Mouse (Mus musculus): ENCODE results near the gene Ist1. TPM values are rescaled to one million over a fixed set of nuclear protein-coding genes. Genes with fewer than 3 reads are reported as not detected.
A peak's percentile ranks its signal among the peaks of the same experiment; 100 is the strongest.

Ist1 gene
- total RNA-seq, 4 experiments from 2014 or later, result 71.8 to 75.1 (median 72.0) TPM

DNA sequence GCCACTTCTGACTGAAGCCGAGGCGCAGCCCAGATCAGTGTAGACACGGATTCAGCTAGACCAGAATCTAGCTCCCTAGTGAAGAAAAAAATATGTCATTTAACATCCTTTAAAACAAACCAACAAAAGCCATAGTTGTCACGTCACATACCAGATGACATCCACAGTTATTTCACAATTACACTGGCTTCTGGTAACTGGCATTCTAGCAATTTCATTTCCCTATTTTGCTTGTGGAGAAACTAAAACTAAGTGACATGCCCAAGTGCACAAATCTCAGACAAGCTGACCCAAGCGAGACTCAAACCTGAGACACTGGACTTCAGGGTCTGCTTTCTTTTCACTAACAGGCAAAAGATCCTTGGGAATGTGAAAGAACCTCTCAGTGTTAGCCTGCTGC lies 10.9 kb downstream of the Ist1 start:
- DNase-seq (ENCODE audit: low spot score in 2 of 2), result no peak

DNA sequence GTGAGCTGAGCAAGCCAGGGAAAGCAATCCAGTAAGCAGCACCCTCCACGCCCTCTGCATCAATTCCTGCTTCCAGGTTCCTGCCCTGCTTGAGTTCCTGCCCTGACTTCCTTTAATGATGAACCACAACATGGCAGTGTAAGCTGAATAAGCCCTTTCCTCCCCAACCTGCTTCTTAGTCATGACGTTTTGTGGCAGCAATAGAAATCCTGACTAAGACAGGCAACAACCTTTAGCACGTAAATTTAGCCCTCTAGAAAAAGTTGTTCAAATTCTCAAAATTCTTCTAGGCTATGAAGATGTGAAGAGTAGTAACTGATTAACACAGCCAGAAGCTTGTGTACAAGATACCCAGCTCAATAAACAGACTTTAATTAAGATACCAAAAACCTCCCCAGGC lies 11.5 kb downstream of the Ist1 start:
- DNase-seq (ENCODE audit: low spot score in 2 of 2), result no peak

DNA sequence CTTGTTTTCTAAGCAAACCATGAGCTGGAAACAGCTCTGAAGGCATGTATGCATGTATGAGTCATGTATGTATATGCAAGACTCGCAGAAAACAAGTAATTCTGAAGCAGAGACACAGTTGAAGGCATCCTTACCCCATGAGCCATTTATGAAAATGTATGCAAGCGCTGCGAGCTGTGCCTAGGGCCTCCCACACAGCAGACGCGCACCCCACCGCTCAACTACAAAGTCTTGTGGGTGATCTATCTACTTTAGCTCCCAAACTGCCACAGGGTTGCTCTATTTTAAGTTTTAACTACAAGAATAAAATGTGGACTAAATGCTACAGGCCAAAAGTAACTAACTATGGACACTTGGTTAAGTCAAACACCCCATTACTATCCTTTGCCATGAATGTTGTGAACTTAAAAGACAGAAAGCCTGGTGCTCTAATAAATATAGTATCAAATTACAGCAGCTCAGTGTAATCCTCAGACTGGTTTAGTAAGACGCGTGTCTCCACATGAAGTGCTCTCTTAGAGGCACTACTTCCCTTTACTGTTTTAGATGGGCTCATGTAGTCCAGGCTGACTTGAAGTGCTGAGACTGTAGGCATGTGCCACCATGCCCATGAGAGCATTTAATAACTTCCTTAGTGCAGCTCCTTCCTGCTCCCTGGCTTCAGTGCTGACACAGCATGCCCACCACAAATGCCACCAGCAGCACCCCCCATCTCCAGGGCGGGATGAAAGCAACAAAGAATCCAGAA lies 17.0 kb downstream of the Ist1 start:
- peak in 1 of 2 experiments; percentile 59 for DNase-seq (ENCODE audit: low spot score in 2 of 2)

DNA sequence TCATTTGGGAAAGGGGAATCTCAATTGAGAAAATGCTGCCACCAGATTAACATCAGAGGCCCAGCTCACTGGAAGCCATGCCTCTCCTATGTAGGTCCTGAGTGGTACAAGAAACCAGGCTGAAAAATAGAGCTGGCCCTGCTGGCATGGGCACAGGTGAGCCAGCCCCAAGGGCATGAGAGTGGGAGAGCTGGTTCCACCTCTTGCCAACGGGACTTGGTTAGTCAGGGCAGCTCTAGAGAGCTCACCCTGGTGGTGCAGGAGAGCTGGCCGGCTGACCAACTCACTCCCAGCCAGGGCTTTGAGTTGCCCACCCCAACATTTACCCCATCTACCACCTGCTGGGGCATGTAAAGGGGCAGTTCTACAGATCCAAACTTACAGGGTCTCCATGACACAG lies 19.5 kb downstream of the Ist1 start:
- DNase-seq (ENCODE audit: low spot score in 2 of 2), result no peak

DNA sequence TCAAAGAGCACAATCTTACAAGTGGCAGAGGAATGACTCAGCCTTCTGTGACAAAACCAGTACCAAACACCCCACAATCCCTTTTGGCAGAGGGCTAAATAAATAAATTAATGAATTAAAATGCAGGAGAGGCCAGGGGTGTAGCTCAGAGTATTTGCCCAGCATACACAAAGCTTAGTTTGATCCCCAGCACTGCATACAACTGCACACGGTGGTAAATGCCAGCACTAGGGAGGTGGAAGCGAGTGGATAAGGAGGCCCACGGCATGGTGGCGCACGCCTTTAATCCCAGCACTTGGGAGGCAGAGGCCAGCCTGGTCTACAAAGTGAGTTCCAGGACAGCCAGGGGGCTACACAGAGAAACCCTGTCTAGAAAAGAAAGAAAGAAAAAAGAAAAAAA lies 20.4 kb downstream of the Ist1 start:
- no peak for DNase-seq (ENCODE audit: low spot score in 2 of 2)

DNA sequence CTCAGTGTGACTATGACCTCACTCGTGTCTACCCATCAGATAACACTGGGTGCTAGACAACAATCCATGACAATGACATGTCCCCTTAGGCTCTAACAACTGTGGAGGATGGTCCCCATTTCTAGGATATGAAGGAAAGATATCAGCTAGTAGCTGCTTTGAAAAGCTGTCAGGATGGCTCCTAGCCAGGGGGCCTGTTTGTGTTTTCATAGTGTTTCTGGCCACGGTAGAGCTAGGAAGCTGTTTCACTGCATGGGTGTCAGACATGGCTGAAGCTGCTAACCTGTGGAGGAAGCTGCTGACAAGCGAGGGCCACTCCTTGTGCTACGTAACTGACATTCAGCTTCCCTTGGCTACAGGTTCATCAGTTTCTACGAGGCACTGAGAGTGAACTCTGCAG lies 26.4 kb downstream of the Ist1 start:
- no peak for DNase-seq (ENCODE audit: low spot score in 2 of 2)

DNA sequence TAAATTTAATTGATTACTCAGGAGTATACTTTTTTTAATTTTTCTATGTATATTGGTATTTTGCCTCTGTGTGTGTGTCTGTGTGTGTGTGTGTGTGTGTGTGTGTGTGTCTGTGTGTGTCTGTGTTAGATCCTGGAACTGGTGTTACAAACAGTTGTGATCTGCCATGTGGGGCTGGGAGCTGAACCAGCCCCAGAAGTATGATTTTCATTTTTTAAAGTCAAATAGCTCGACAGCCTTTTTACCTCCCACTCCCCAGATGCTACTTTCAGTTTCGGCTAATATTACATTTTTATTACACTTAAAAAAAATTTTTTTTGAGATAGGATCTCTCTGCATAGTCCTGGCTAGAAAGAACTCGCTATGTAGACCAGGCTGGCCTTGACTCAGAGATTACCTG lies 30.7 kb downstream of the Ist1 start:
- no peak for DNase-seq (ENCODE audit: low spot score in 2 of 2)

DNA sequence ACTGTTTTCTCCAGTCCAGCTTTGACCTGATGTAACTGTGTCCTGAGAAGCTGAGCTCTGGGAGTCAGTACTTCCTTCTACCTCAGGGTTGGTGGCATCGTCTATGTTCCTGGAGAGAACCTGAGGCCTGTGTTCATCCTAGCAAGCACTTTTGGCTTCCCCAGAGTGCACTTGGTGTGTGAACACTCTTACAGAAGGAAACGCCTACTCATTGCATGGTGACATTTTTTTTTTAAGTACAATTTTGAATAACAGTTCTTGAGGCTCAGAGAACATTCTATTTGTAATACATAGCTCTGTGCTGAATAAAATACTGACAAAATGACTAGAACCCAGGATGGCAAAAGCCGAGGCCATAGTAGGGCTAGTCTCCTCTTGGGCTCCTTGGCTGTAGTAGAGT lies 36.2 kb downstream of the Ist1 start:
- DNase-seq (ENCODE audit: low spot score in 2 of 2), result no peak

DNA sequence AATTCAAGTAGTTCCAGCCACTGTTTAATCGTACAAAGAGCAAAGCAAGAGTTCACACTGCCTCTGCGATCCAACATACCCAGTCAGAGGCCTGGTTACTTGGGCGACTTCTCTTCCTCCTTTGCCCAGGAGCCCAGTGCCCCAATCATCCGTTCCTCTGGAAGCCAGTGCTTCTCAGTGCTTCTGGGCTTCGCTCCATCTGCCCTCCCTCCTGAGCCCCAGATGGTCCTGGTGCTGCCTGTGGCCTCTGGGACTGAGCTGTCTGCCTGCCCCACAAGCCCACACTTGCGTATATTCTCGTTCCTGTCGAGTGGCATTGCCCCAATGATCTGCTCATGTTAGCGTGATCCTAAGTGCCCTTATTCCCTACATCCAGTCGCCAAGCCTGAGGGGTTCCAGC lies 42.3 kb downstream of the Ist1 start:
- no peak for DNase-seq (ENCODE audit: low spot score in 2 of 2)

DNA sequence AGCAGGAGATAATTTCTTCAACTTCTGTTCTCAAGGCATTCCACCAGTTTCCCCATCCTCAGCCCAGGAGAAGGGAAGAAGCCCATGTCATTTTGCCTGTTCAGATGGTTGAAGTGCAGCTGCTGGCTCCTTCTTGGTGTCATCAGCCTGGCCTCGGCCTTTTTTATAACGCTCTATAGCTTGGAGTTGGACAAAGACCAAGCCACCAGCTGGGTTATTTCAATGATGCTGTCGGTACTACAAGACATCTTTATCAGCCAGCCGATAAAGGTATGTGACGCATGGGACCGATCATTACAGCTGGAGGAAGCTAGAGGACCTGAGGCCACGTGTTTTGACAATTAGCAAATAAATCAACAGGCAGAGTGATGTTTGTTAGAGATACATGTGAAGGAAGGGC lies 44.6 kb downstream of the Ist1 start:
- DNase-seq (ENCODE audit: low spot score in 2 of 2), result no peak

DNA sequence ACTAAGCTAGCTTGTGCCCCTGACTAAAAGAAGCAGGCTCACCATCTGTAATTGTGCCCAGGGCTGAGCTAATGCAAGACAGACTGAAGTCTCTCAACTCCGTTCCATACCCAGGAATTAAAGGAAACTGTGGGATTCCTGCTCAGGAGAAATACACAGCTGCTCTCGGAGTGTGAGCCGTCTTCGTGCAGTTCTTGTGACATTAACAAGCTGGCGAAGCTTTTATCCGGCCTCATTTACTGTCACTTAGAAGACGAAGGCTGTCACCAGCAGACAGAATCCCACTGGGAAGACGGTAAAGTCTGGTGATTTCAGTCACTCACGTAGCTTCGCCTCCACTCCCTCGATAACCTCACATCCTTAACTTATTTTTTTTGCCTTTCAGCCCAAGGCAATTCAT lies 45.7 kb downstream of the Ist1 start:
- no peak for DNase-seq (ENCODE audit: low spot score in 2 of 2)

DNA sequence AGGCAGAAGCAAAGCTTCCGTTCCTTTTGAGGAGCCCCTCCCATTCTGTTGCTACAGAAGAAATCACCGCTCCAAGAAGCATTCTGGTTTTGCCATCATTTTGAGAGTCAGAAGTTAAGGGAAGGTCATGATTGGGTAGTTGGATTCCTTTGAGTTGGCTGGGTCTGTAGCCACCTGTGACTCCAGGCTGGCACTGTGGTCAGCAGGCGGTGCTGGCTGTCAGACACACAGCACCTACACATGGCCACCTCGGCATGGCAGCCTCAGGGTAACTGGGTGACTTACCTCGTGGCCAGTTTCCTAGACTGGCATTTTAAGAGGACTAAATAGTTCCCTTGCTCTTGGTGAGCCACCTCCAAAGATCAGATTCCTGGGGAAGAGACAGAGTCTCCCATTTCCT lies 51.8 kb downstream of the Ist1 start:
- DNase-seq (ENCODE audit: low spot score in 2 of 2), result no peak

DNA sequence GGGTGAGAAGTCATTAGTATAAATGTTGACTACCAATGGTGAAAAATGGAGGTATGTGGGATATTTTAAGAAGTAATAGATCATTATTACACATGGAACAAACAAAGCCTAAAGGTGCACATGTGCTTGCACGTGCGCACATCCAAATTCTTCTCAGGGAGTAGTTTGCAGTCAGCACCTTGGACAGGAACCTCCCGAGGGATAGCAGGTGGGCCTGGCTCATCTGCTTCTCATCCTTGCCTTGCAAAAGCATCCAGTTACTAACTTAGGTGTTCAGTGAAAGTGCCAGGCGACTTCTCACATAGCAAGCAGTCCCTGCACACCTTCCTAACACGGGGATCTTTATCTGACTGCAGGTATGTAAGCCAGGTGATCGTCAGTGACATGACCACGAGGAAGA lies 52.6 kb downstream of the Ist1 start:
- DNase-seq (ENCODE audit: low spot score in 2 of 2), result no peak

DNA sequence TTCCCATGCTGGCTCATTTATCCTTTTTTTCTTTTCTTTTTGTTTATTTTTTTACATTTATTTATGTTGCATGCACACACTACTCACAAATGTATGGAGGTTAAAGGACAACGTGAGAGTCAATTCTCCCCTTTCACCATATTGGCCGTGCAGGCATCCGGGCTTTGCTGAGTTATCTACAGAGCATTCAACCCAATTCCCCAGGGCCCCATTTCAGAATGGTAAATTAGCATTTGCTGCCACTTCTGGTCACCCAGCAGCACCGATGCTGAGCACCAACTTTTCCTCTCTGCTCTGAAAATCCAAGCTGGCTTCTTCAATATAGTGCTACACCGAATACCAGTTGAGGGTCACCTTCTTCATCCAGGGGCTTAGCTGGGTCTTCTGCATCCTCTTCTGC lies 54.2 kb downstream of the Ist1 start:
- no peak for DNase-seq (ENCODE audit: low spot score in 2 of 2)

DNA sequence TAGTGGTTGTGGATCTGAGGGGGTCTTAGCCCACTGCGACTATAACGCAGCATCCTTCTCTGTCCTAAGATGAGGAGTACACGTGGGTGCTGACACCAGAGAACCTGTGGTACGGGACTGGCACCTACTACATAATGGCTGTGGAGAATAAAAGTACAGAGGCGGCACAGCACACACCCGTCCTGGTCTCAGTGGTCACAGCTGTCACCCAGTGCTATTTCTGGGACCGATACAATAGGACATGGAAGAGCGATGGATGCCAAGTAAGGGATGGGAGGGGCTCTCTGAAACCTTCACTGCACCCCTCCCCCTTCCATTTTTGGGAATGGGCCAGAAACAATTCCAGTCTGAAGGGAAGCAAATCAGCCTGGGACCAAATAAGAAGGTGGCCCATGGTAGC lies 57.9 kb downstream of the Ist1 start:
- DNase-seq (ENCODE audit: low spot score in 2 of 2), result no peak

DNA sequence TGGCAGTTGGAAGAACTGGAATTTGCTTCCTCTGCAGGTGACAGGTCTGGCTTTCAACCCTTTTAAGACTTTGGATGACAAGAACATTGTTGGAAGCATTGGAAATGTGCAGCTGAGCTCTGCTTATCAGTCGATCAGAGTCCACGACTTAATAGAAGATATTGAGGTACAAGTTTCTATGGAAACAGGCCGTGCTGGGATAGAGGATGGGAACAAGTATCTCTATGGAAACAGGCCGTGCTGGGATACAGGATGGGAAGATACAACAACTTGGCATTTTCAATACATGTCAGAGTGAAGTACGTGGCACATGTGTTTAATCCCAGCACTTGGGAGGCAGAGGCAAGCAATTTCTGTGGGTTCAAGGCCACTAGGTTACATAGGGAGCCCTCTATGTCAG lies 60.6 kb downstream of the Ist1 start:
- no peak for DNase-seq (ENCODE audit: low spot score in 2 of 2)

DNA sequence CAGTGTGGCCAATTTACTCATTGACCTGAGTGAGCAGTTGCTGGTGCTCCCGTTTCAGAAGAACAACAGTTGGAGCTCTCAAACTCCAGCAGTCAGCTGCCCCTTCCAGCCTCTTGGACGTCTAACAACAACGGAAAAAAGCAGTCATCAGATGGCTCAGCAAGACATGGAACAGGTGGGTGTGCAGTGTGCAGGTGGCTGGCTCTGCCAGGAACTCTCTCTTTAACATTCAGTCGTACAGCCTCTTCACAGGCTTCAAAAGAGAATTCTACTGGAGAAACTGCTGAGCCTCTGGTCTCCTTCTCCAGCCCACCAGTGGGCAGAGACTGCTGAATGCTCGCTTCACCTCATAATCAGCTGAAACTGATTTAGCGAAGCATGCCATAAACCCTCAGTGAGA lies 64.4 kb downstream of the Ist1 start:
- DNase-seq (ENCODE audit: low spot score in 2 of 2), result peak in 1 of 2 experiments; percentile 52

Other genes with a start within 250 kb of the Ist1 start
- gene Pmfbp1, start 199.2 kb downstream of the Ist1 start, total RNA-seq (2022), result under 1 TPM; 0.11 to 0.40 (median 0.28) TPM
- gene Dhx38, start 127.4 kb downstream of the Ist1 start, total RNA-seq (2022), result 10 to 100 TPM; 27.0 to 29.0 (median 28.0) TPM
- gene Txnl4b, start 127.4 kb downstream of the Ist1 start, total RNA-seq (2022), result 10 to 100 TPM; 17.0 to 19.4 (median 18.4) TPM
- gene Hp, start 114.1 kb downstream of the Ist1 start, total RNA-seq (2022), result under 1 TPM in 1 of 4 experiments, not detected in 3; 0.28 TPM
- gene Dhodh, start 84.6 kb downstream of the Ist1 start, total RNA-seq (2022), result 10 to 100 TPM; 21.0 to 24.2 (median 23.3) TPM
- gene Pkd1l3, start 78.7 kb downstream of the Ist1 start, total RNA-seq (2022), result 1 to 10 TPM in 3 of 4 experiments, under 1 TPM in 1; 0.48 to 1.6 (median 1.3) TPM
- 10 to 100 TPM; 38.5 to 41.9 (median 39.0) TPM for gene Zfp821, start 12.3 kb upstream of the Ist1 start, total RNA-seq (2022)
- gene Atxn1l, start 44.5 kb upstream of the Ist1 start, total RNA-seq (2022), result 10 to 100 TPM; 39.5 to 50.7 (median 43.0) TPM
- 10 to 100 TPM; 73.3 to 88.7 (median 78.6) TPM for gene Ap1g1, start 85.3 kb upstream of the Ist1 start, total RNA-seq (2022)
- gene Phlpp2, start 175.3 kb upstream of the Ist1 start, total RNA-seq (2022), result 10 to 100 TPM; 32.5 to 35.5 (median 33.5) TPM